In the genomic region with DNA sequence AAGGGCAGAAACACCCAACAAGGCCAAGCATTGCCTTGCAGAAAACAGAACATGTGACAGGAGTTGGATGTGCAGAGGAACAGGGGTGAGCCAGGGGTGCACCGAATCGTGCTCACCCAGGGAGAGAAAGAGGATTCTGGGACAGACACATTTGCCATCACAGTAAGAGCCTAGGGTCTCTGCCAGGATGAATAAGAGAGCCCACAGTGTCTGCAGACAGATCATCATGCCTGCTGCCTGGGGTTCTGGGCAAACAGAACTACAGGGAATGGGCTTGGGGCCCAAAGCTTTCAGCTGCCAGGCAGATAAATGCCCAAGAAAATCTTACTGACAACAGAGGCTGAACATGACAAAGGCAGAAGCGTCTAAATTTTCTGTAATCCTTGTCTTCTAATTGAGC, we compare ENCODE assay signal across 17 mouse cellular contexts. TPM values are rescaled to one million over a fixed set of nuclear protein-coding genes. Genes with fewer than 3 reads are reported as not detected.
DNase-seq lines count a peak whose midpoint lies in the region; ATAC-seq lines count a peak whose summit lies in the region.
"Had no signal": no experiment of that assay in that cellular context is flagged by ENCODE, and none has a peak within 500 bp of the region (broad histone marks: within the 10 kb centered on the region; RNA-seq: fewer than 3 reads in every experiment).

No protein-coding gene starts in this region.

- DNase-seq in hindbrain, embryonic 11.5 days (ENCODE audit: low spot score): no peak
- peak; percentile 72 for DNase-seq in Muller cell, postnatal 12 days (ENCODE audit: inconsistent ontology term)
- DNase-seq in NIH3T3 (ENCODE audit: low read depth): peak; percentile 59
- DNase-seq in cerebellum, adult 9-10 months: peak; percentile 68
- DNase-seq in thymus, postnatal 4 days: no peak
- DNase-seq: adrenal gland, postnatal 14 days; layer of hippocampus, adult 9-11 months; retina, postnatal 1 day had no signal

- WGBS in hindbrain, embryonic 15.5 days: 59% methylated on average over 3 of the region's 3 CpGs
- 89% methylated on average over 3 of the region's 3 CpGs for WGBS in hindbrain, embryonic 11.5 days

- H3K9ac ChIP-seq in hindbrain, embryonic 15.5 days: no peak overlapping the region
- no peak overlapping the region for H3K9ac ChIP-seq in hindbrain, embryonic 11.5 days (ENCODE audit: low read depth, low read length)
- H3K9ac ChIP-seq: intestine, embryonic 15.5 days; liver, embryonic 12.5 days; lung, embryonic 15.5 days had no signal

- ATAC-seq in hindbrain, embryonic 15.5 days (ENCODE audit: low FRiP score, low read depth): peak; percentile 85; the same call in 1 of the 2 replicates
- ATAC-seq in hindbrain, embryonic 11.5 days (ENCODE audit: low FRiP score): no peak
- ATAC-seq in megakaryocyte progenitor cell, adult 5-6 weeks (replicated peaks; ENCODE audit: poor library complexity): no peak
- ATAC-seq: intestine, embryonic 15.5 days; liver, embryonic 12.5 days had no signal

- peaks cover 6% of the 10 kb centered on the region for H3K4me1 ChIP-seq in hindbrain, embryonic 15.5 days (replicated peaks)
- no peaks in the 10 kb centered on the region for H3K4me1 ChIP-seq in hindbrain, embryonic 11.5 days (replicated peaks; ENCODE audit: control insufficient read depth, insufficient read depth, low read length)
- H3K4me1 ChIP-seq: intestine, embryonic 15.5 days; liver, embryonic 12.5 days; lung, embryonic 15.5 days had no signal

- H3K4me3 ChIP-seq in hindbrain, embryonic 15.5 days: no peak overlapping the region
- H3K4me3 ChIP-seq in hindbrain, embryonic 11.5 days (ENCODE audit: low read depth, low read length): no peak overlapping the region
- H3K4me3 ChIP-seq: heart, adult 2 months; intestine, embryonic 15.5 days; liver, embryonic 12.5 days; lung, embryonic 15.5 days; megakaryocyte, embryonic 14.5 days had no signal

- H3K36me3 ChIP-seq in hindbrain, embryonic 15.5 days: no peaks in the 10 kb centered on the region
- no peaks in the 10 kb centered on the region for H3K36me3 ChIP-seq in hindbrain, embryonic 11.5 days (ENCODE audit: control insufficient read depth, insufficient read depth, low read length)
- H3K36me3 ChIP-seq: intestine, embryonic 15.5 days; liver, embryonic 12.5 days; lung, embryonic 15.5 days had no signal

- no peaks in the 10 kb centered on the region for H3K9me3 ChIP-seq in hindbrain, embryonic 15.5 days
- no peaks in the 10 kb centered on the region for H3K9me3 ChIP-seq in hindbrain, embryonic 11.5 days (ENCODE audit: control insufficient read depth, low read length)
- H3K9me3 ChIP-seq: intestine, embryonic 15.5 days; liver, embryonic 12.5 days; lung, embryonic 15.5 days; megakaryocyte, embryonic 14.5 days had no signal

- no peak overlapping the region for H3K27ac ChIP-seq in hindbrain, embryonic 15.5 days (replicated peaks)
- no peak overlapping the region for H3K27ac ChIP-seq in hindbrain, embryonic 11.5 days (ENCODE audit: low read depth, low read length)
- H3K27ac ChIP-seq: heart, adult 2 months; intestine, embryonic 15.5 days; kidney, postnatal 0 days; liver, embryonic 12.5 days; lung, embryonic 15.5 days had no signal

- H3K27me3 ChIP-seq in hindbrain, embryonic 15.5 days: no peaks in the 10 kb centered on the region
- H3K27me3 ChIP-seq in hindbrain, embryonic 11.5 days (ENCODE audit: control insufficient read depth, insufficient read depth, low read length): no peaks in the 10 kb centered on the region
- H3K27me3 ChIP-seq: intestine, embryonic 15.5 days; liver, embryonic 12.5 days; lung, embryonic 15.5 days; megakaryocyte, embryonic 14.5 days had no signal

- no peak overlapping the region for H3K4me2 ChIP-seq in hindbrain, embryonic 15.5 days
- no peak overlapping the region for H3K4me2 ChIP-seq in hindbrain, embryonic 11.5 days (replicated peaks; ENCODE audit: low read depth, low read length)
- H3K4me2 ChIP-seq: intestine, embryonic 15.5 days; liver, embryonic 12.5 days; lung, embryonic 15.5 days had no signal

RNA-seq across cellular contexts. Expression of a gene that starts 14.9 kb away (rescaled TPM):
- 1.00 and 1.2 TPM in 2 replicates for polyA plus RNA-seq in hindbrain, embryonic 15.5 days (2015; fragmentation: Nextera tagmentation; extraction: Ambion mirVana)
- polyA plus RNA-seq in hindbrain, embryonic 11.5 days (2014; fragmentation: Nextera tagmentation; extraction: Ambion mirVana): 0.12 and 0.14 TPM in 2 replicates
- not detected in 2 replicates for total RNA-seq in megakaryocyte progenitor cell, adult 5-6 weeks (2015)
- total RNA-seq in megakaryocyte progenitor cell, adult 5-6 weeks (2017): not detected in 2 replicates
- total RNA-seq: neutrophil, adult 5-6 weeks had no signal
- polyA plus RNA-seq: liver, embryonic 12.5 days had no signal

Comparison
In these comparisons a context has a peak if more than half of its experiments do, and no peak if none do; other contexts are left out.
1. DNase-seq: peak in Muller cell, postnatal 12 days (single experiment), NIH3T3 (single experiment) and cerebellum, adult 9-10 months (single experiment); none in hindbrain, embryonic 11.5 days (single experiment) and thymus, postnatal 4 days (single experiment).